Mouse (Mus musculus) hindbrain, embryonic 16.5 days (tissue): Measurements from ENCODE around the gene Inpp5d. TPM values are rescaled to one million over a fixed set of nuclear protein-coding genes. Genes with fewer than 3 reads are reported as not detected.
A peak's percentile ranks its signal among the peaks of the same experiment; 100 is the strongest.

Experiments
- ATAC-seq: fragments of 200-750 bp; cut with Nextera tagmentation; 2 replicates; pipeline ENCODE4 v1.8.0; 2017; ENCODE audit warnings: moderate TSS enrichment, moderate library complexity
- H3K27ac ChIP-seq: fragments of 300-500 bp; sonication (generic); 2 replicates; pipeline ENCODE4 v1.5.1; 2014; ENCODE audit warnings: low read depth, mild to moderate bottlenecking, control low read depth, low read length, moderate library complexity
- H3K27me3 ChIP-seq: fragments of 300-500 bp; sonication (generic); replicated peaks from 2 replicates; pipeline ENCODE4 v1.6.1; 2014; ENCODE audit warnings: low read length; ENCODE audit not compliant: control insufficient read depth, insufficient read depth
- H3K36me3 ChIP-seq: fragments of 300-500 bp; sonication (generic); 2 replicates; pipeline ENCODE4 v1.6.1; 2014; ENCODE audit warnings: mild to moderate bottlenecking, low read length, moderate library complexity, mixed read lengths; ENCODE audit not compliant: control insufficient read depth, insufficient read depth
- H3K4me1 ChIP-seq: fragments of 300-500 bp; sonication (generic); 2 replicates; pipeline ENCODE4 v1.6.1; 2014; ENCODE audit warnings: low read depth, low read length; ENCODE audit not compliant: control insufficient read depth, insufficient read depth
- H3K4me2 ChIP-seq: fragments of 300-500 bp; sonication (generic); 2 replicates; pipeline ENCODE4 v1.6.1; 2014; ENCODE audit warnings: mild to moderate bottlenecking, low read length, control low read depth, moderate library complexity
- H3K4me3 ChIP-seq: fragments of 300-500 bp; sonication (generic); 2 replicates; pipeline ENCODE4 v1.5.1; 2014; ENCODE audit warnings: mild to moderate bottlenecking, low read length, control low read depth, moderate library complexity
- H3K9ac ChIP-seq: fragments of 300-500 bp; sonication (generic); 2 replicates; pipeline ENCODE4 v1.6.1; 2014; ENCODE audit warnings: low read depth, mild to moderate bottlenecking, control low read depth, low read length, moderate library complexity
- H3K9me3 ChIP-seq: fragments of 300-500 bp; sonication (generic); 2 replicates; pipeline ENCODE4 v1.6.1; 2014; ENCODE audit warnings: mild to moderate bottlenecking, low read length, moderate library complexity; ENCODE audit not compliant: control insufficient read depth
- WGBS: fragments of 180-500 bp; shearing (Covaris S2); extraction: QIAGEN DNeasy Blood & Tissue Kit; methylation state at CpG from one replicate; pipeline ENCODE4 v1.1.7; 2014; 5-methylcytosine and 5-hydroxymethylcytosine counted together
- polyA plus RNA-seq: library from polyadenylated mRNA; unstranded; fragments of >200 nt; fragmentation: Nextera tagmentation; extraction: Ambion mirVana; gene quantifications from 2 replicates; pipeline ENCODE4 v1.2.1, GENCODE M21; 2015

Gene Inpp5d
- polyA plus RNA-seq, 1 experiment from 2014 or later = 3.2 TPM

GRCm38 (mm10) chr1:87594671-87595070 lies 25.4 kb upstream of the Inpp5d start:
- H3K36me3 ChIP-seq = no peaks in the 10 kb centered on the region
- no peak overlapping the region for H3K4me3 ChIP-seq
- H3K27ac ChIP-seq = no peak overlapping the region
- H3K4me1 ChIP-seq = no peaks in the 10 kb centered on the region
- no peak overlapping the region for H3K9ac ChIP-seq
- 94% methylated on average over 10 of the region's 10 CpGs for WGBS
- no peak for ATAC-seq
- H3K9me3 ChIP-seq = no peaks in the 10 kb centered on the region
- H3K4me2 ChIP-seq = no peak overlapping the region
- H3K27me3 ChIP-seq = no peaks in the 10 kb centered on the region

GRCm38 (mm10) chr1:87600533-87600932 lies 19.6 kb upstream of the Inpp5d start:
- H3K27me3 ChIP-seq = no peaks in the 10 kb centered on the region
- no peak overlapping the region for H3K27ac ChIP-seq
- WGBS = 79% methylated on average over 7 of the region's 7 CpGs
- no peak overlapping the region for H3K4me2 ChIP-seq
- H3K9me3 ChIP-seq = no peaks in the 10 kb centered on the region
- no peaks in the 10 kb centered on the region for H3K4me1 ChIP-seq
- no peak for ATAC-seq
- no peaks in the 10 kb centered on the region for H3K36me3 ChIP-seq
- H3K4me3 ChIP-seq = no peak overlapping the region
- no peak overlapping the region for H3K9ac ChIP-seq

- no peak for ATAC-seq
Observed at GRCm38 (mm10) chr1:87601801-87602200, 18.3 kb upstream of the Inpp5d start.

GRCm38 (mm10) chr1:87603389-87603788 lies 16.7 kb upstream of the Inpp5d start:
- ATAC-seq = no peak
- H3K4me3 ChIP-seq = no peak overlapping the region
- no peaks in the 10 kb centered on the region for H3K36me3 ChIP-seq
- 88% methylated on average over 5 of the region's 5 CpGs for WGBS
- H3K27me3 ChIP-seq = no peaks in the 10 kb centered on the region
- H3K9me3 ChIP-seq = no peaks in the 10 kb centered on the region
- H3K4me1 ChIP-seq = no peaks in the 10 kb centered on the region
- H3K4me2 ChIP-seq = no peak overlapping the region
- H3K27ac ChIP-seq = no peak overlapping the region
- H3K9ac ChIP-seq = no peak overlapping the region

More at GRCm38 (mm10) chr1:87601801-87602200, 18.3 kb upstream of the Inpp5d start:
- no peaks in the 10 kb centered on the region for H3K9me3 ChIP-seq
- WGBS = 78% methylated on average over 2 of the region's 2 CpGs
- H3K9ac ChIP-seq = no peak overlapping the region
- H3K4me1 ChIP-seq = no peaks in the 10 kb centered on the region
- H3K27me3 ChIP-seq = no peaks in the 10 kb centered on the region
- no peak overlapping the region for H3K4me2 ChIP-seq
- H3K27ac ChIP-seq = no peak overlapping the region
- H3K36me3 ChIP-seq = no peaks in the 10 kb centered on the region
- H3K4me3 ChIP-seq = no peak overlapping the region

GRCm38 (mm10) chr1:87605296-87605695 lies 14.8 kb upstream of the Inpp5d start:
- Histone ChIP-seq H3K27ac (no peak overlapping the region), H3K4me3 (no peak overlapping the region), H3K9ac (no peak overlapping the region), H3K4me2 (no peak overlapping the region), H3K27me3 (no peaks in the 10 kb centered on the region), H3K9me3 (no peaks in the 10 kb centered on the region), H3K36me3 (no peaks in the 10 kb centered on the region), H3K4me1 (no peaks in the 10 kb centered on the region)
- 88% methylated on average over 2 of the region's 2 CpGs for WGBS
- no peak for ATAC-seq

GRCm38 (mm10) chr1:87607385-87608091 lies 12.6 kb upstream of the Inpp5d start:
- Histone ChIP-seq H3K4me2 (no peak overlapping the region), H3K27ac (no peak overlapping the region), H3K9ac (no peak overlapping the region), H3K27me3 (no peaks in the 10 kb centered on the region), H3K4me1 (no peaks in the 10 kb centered on the region), H3K4me3 (no peak overlapping the region), H3K36me3 (no peaks in the 10 kb centered on the region), H3K9me3 (no peaks in the 10 kb centered on the region)
- WGBS = 69% methylated on average over 21 of the region's 21 CpGs
- peak; percentile 97 for ATAC-seq

- Histone ChIP-seq H3K36me3 (no peaks in the 10 kb centered on the region), H3K9me3 (no peaks in the 10 kb centered on the region), H3K9ac (no peak overlapping the region), H3K4me1 (no peaks in the 10 kb centered on the region), H3K27ac (no peak overlapping the region), H3K27me3 (no peaks in the 10 kb centered on the region), H3K4me3 (no peak overlapping the region), H3K4me2 (no peak overlapping the region)
- WGBS = 27% methylated on average over 7 of the region's 7 CpGs
- ATAC-seq = no peak
Observed at GRCm38 (mm10) chr1:87608416-87609046, 11.6 kb upstream of the Inpp5d start.

- 92% methylated on average over 2 of the region's 2 CpGs for WGBS
- Histone ChIP-seq H3K4me2 (no peak overlapping the region), H3K27me3 (no peaks in the 10 kb centered on the region), H3K27ac (no peak overlapping the region), H3K4me3 (no peak overlapping the region), H3K9ac (no peak overlapping the region), H3K4me1 (no peaks in the 10 kb centered on the region), H3K36me3 (no peaks in the 10 kb centered on the region), H3K9me3 (no peaks in the 10 kb centered on the region)
- ATAC-seq = no peak
Observed at GRCm38 (mm10) chr1:87614576-87615295, 5.4 kb upstream of the Inpp5d start.

- no peak for ATAC-seq
- Histone ChIP-seq H3K4me2 (no peak overlapping the region), H3K9me3 (no peaks in the 10 kb centered on the region), H3K9ac (no peak overlapping the region; the same call in 1 of the 2 replicates), H3K36me3 (no peaks in the 10 kb centered on the region), H3K27ac (no peak overlapping the region), H3K27me3 (no peaks in the 10 kb centered on the region), H3K4me3 (peak overlapping the region; percentile 9), H3K4me1 (no peaks in the 10 kb centered on the region)
- 85% methylated on average over 6 of the region's 6 CpGs for WGBS
Observed at GRCm38 (mm10) chr1:87620693-87621092, 581 bp downstream of the Inpp5d start.
